Mouse (Mus musculus): ENCODE data around the gene Tbc1d14. TPM values are rescaled to one million over a fixed set of nuclear protein-coding genes. Genes with fewer than 3 reads are reported as not detected.

Gene Tbc1d14
- polyA plus RNA-seq, 1 experiment from 2014 or later = 70.1 TPM

DNA sequence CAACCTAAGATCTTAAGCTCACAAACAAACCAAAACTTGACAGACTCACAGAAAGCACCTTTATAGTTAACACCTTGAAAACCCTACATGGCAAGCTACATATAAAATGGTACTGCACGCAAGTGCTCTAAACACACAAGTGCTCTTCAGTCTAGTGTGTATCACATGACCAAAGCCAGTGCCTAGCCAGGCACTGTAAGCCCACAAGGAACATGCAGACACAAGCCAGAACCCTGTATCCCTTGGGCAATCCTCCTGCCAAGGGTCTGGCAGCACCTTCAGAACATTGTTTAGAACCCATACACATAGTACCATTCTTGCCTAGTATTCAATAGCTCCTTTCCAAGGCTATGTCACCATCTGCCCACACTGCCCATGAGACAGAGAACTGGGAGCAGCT lies 48.3 kb downstream of the Tbc1d14 start:
- Histone ChIP-seq H3K9me3 (no peaks in the 10 kb centered on the region), H3K36me3 (no peaks in the 10 kb centered on the region), H3K4me1 (replicated peaks) (no peaks in the 10 kb centered on the region), H3K4me2 (no peak overlapping the region), H3K4me3 (no peak overlapping the region), H3K27ac (no peak overlapping the region), H3K9ac (no peak overlapping the region), H3K27me3 (no peaks in the 10 kb centered on the region)
- 97% methylated on average over 1 of the region's 1 CpGs for WGBS
- no peak for ATAC-seq (ENCODE audit: low FRiP score)

DNA sequence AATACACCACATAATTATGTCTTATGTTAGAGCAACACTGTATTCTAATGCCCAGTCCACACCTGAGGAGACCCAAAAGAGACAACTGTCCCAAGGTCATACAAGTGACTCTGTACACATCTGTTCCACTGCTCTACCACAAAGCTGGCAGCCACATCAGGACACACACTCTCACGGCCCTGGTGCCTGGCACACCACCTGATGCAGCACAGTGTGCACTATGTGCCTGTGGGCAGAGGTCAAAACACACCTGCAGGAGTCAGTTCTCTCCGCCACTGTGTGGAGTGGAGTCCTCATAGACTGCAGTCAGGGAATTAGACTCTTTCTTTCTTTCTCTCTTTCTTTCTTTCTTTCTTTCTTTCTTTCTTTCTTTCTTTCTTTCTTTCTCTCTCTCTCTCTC lies 52.1 kb downstream of the Tbc1d14 start:
- Histone ChIP-seq H3K4me2 (no peak overlapping the region), H3K9me3 (no peaks in the 10 kb centered on the region), H3K27me3 (no peaks in the 10 kb centered on the region), H3K4me3 (no peak overlapping the region), H3K4me1 (replicated peaks) (no peaks in the 10 kb centered on the region), H3K27ac (no peak overlapping the region), H3K36me3 (no peaks in the 10 kb centered on the region), H3K9ac (no peak overlapping the region)
- no peak for ATAC-seq (ENCODE audit: low FRiP score)
- WGBS = 84% methylated on average over 2 of the region's 2 CpGs

- Histone ChIP-seq H3K27me3 (no peaks in the 10 kb centered on the region), H3K27ac (no peak overlapping the region), H3K4me3 (no peak overlapping the region), H3K9me3 (no peaks in the 10 kb centered on the region), H3K4me1 (replicated peaks) (no peaks in the 10 kb centered on the region), H3K36me3 (no peaks in the 10 kb centered on the region), H3K9ac (no peak overlapping the region), H3K4me2 (no peak overlapping the region)
- no peak for ATAC-seq (ENCODE audit: low FRiP score)
- WGBS = 57% methylated on average over 4 of the region's 4 CpGs
Measured at GRCm38 (mm10) chr5:36538576-36539187, 54.4 kb downstream of the Tbc1d14 start.

- 90% methylated on average over 3 of the region's 3 CpGs for WGBS
- Histone ChIP-seq H3K4me3 (no peak overlapping the region), H3K27ac (no peak overlapping the region), H3K9me3 (no peaks in the 10 kb centered on the region), H3K27me3 (no peaks in the 10 kb centered on the region), H3K4me2 (no peak overlapping the region), H3K9ac (no peak overlapping the region), H3K36me3 (no peaks in the 10 kb centered on the region), H3K4me1 (replicated peaks) (no peaks in the 10 kb centered on the region)
- no peak for ATAC-seq (ENCODE audit: low FRiP score)
Measured at GRCm38 (mm10) chr5:36536424-36536823, 56.7 kb downstream of the Tbc1d14 start.

DNA sequence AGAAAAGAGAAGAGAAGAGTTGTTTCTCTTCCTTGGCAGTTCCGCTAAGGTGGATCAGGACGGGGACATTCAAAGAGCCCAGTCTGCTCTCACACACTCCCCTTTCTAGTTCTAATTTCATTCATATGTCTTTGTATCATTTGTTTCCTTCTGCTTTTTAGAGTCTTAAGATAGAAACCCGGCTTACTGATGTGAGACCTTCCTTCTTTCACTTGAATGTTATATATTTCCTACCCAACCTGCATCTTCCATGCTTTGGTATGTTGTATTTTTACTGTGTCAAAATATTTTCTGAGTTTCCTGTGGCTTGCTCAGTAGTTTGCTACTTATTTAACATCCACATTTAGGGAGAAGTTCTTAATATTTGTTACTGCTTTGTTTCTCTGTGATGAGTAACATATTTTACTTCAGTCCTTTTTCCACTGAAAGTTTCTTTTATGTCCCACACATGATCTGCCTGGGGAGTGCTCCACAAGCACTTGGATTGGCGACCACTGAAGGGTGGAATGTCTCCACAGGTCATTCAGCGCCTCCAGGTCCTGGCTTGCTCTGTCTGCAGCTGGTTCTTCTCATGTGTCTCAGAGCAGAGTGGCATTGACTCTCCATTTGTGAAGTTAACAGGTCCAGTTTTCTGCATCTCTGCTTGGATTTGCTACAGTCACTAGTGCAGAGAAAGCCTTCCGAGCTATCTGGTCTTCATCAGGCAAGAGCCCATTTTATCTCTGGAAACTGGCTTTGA lies 57.5 kb downstream of the Tbc1d14 start:
- Histone ChIP-seq H3K4me2 (no peak overlapping the region), H3K9me3 (no peaks in the 10 kb centered on the region), H3K9ac (no peak overlapping the region), H3K36me3 (no peaks in the 10 kb centered on the region), H3K27me3 (no peaks in the 10 kb centered on the region), H3K4me3 (no peak overlapping the region), H3K4me1 (replicated peaks) (peaks cover 5% of the 10 kb centered on the region), H3K27ac (no peak overlapping the region)
- 89% methylated on average over 6 of the region's 6 CpGs for WGBS
- no peak for ATAC-seq (ENCODE audit: low FRiP score)

DNA sequence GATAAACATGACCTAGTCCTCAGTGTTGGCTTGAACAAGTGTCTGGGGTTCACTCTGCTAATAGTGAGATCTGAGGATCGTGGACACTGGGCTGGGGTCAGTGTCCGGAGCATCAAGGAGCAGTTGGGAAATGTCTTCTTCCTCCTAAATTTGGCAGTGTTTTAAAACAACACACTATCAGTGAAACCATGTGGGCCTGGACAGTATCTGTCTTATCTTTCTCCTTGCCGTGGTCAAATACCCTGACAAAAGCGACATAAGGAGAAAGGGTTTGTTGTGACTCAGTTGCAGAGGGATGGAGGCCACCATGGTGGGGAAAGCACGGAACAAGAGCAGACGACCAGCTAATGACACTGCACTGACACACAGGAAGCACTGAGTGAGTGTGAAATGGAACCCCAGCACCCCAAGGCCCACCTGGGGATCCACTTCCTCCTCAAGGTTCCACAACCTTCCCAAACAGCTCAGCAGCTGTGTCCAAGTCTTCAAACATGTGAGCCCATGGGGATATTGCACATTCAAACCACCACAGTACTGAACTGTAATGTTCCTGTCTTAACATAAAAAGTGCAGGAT lies 58.5 kb downstream of the Tbc1d14 start:
- H3K9ac ChIP-seq = no peak overlapping the region
- no peak overlapping the region for H3K27ac ChIP-seq
- 93% methylated on average over 6 of the region's 6 CpGs for WGBS
- H3K4me1 ChIP-seq (replicated peaks) = peaks cover 11% of the 10 kb centered on the region
- no peak overlapping the region for H3K4me3 ChIP-seq
- no peaks in the 10 kb centered on the region for H3K36me3 ChIP-seq
- ATAC-seq (ENCODE audit: low FRiP score) = no peak
- H3K27me3 ChIP-seq = no peaks in the 10 kb centered on the region
- H3K9me3 ChIP-seq = no peaks in the 10 kb centered on the region
- H3K4me2 ChIP-seq = no peak overlapping the region

DNA sequence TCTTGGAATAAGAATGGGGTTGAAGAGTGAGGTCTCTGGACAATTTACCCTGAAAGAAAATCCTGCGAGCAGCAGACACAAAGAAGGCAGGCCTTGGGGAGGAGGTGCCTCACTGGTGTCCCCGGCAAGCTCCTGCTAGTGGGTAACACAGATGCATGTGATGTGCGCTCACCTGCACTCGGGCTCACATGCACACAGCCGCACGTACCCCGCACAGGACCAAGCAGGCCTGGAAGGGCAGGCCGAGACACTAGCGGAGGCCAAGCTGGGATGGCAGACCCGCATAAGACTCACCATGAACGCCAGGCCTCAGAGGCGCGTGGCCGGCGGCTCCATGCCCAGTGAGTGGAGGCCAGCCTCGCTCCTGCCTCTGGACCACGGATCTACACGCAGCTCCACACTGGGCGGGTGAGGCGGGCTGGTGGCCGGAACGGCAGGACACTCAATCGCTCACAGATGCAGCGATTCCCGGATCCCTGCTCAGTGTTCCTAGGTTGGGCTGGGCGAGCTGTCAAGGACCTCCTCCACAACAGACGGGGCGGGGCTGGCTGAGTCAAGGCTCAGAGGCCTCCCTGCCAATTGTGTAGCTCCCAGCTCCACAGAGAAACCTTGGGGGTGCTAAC lies 62.8 kb downstream of the Tbc1d14 start:
- no peaks in the 10 kb centered on the region for H3K9me3 ChIP-seq
- H3K4me3 ChIP-seq = peak overlapping the region; percentile 90
- H3K36me3 ChIP-seq = no peaks in the 10 kb centered on the region
- peak overlapping the region; percentile 72 for H3K4me2 ChIP-seq
- peak overlapping the region; percentile 91 for H3K9ac ChIP-seq
- WGBS = under 1% methylated on average over 28 of the region's 28 CpGs
- no peaks in the 10 kb centered on the region for H3K27me3 ChIP-seq
- H3K4me1 ChIP-seq (replicated peaks) = peaks cover 48% of the 10 kb centered on the region
- peak overlapping the region; percentile 91 for H3K27ac ChIP-seq
- peak; percentile 98 for ATAC-seq (ENCODE audit: low FRiP score)

GRCm38 (mm10) chr5:36529698-36530097 lies 63.4 kb downstream of the Tbc1d14 start:
- Histone ChIP-seq H3K4me1 (replicated peaks) (peaks cover 48% of the 10 kb centered on the region), H3K9ac (peak overlapping the region; percentile 91), H3K4me2 (peak overlapping the region; percentile 72), H3K4me3 (peak overlapping the region; percentile 90), H3K27me3 (no peaks in the 10 kb centered on the region), H3K36me3 (peaks cover 4% of the 10 kb centered on the region), H3K9me3 (no peaks in the 10 kb centered on the region), H3K27ac (peak overlapping the region; percentile 91)
- no peak; the same call in 1 of the 2 replicates for ATAC-seq (ENCODE audit: low FRiP score)
- 13% methylated on average over 5 of the region's 5 CpGs for WGBS

DNA sequence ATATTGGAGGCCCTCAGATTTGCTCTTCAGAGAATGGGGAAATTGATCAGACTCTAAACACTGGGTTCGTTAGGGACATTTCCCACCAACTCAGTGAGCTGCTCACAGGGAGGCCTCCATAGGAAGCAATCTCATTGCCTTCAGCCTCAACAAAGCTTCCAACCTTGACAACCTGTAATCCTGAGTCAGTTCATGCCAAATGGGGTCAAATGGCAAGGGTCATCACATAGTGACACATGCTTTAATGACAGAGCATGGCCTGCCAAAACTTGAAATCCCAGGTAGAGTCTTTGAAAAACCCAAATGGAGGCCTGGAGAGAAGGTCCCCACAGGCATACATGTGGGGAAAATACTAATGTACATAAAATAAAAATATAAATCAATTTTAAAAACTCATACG lies 66.2 kb downstream of the Tbc1d14 start:
- no peak for ATAC-seq (ENCODE audit: low FRiP score)
- Histone ChIP-seq H3K4me1 (replicated peaks) (peaks cover 48% of the 10 kb centered on the region), H3K36me3 (peaks cover 29% of the 10 kb centered on the region), H3K4me3 (no peak overlapping the region), H3K9ac (no peak overlapping the region), H3K27me3 (no peaks in the 10 kb centered on the region), H3K4me2 (no peak overlapping the region), H3K27ac (no peak overlapping the region), H3K9me3 (no peaks in the 10 kb centered on the region)
- WGBS = 95% methylated on average over 2 of the region's 2 CpGs

DNA sequence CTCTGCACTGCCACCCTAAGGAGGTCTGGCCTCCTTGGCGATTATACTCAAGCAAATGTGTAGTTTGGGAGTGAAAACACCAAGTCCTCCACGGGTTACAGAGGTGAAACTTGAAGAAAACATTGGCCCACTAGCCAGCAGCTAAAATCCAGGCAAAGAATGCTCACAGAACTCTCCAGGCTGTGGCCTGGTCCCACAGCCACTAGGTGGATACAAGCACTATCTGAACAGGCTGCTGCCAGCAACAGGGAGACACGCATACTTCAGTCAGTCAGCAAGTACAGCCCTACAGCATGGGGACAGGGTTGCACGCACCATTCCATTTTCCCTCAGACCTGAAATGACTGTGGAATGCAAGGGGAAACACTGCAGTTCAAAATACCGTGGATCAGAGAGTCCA lies 66.8 kb downstream of the Tbc1d14 start:
- H3K9ac ChIP-seq = no peak overlapping the region
- H3K4me2 ChIP-seq = no peak overlapping the region
- H3K27me3 ChIP-seq = no peaks in the 10 kb centered on the region
- WGBS = 87% methylated on average over 5 of the region's 5 CpGs
- H3K9me3 ChIP-seq = no peaks in the 10 kb centered on the region
- no peak overlapping the region for H3K4me3 ChIP-seq
- peaks cover 35% of the 10 kb centered on the region for H3K36me3 ChIP-seq
- no peak for ATAC-seq (ENCODE audit: low FRiP score)
- peaks cover 48% of the 10 kb centered on the region for H3K4me1 ChIP-seq (replicated peaks)
- no peak overlapping the region for H3K27ac ChIP-seq

DNA sequence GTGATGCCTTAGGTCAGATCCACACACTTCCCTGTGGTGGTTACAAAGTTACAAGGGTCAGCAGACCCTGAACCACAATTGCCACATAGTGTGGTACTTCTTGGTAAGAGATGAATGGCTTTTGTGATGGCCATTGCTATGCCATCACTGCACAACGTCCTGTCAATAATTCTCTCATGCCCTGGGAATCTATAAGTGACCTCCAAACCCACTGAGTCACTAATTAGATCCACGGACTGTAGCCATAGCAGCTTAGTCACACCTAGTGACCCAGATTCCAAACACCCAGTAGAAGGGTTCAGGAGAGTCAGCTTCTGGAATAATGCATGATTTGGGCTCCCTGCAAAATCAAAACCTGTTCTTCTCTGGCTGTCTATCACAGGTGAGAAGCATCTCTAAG lies 67.9 kb downstream of the Tbc1d14 start:
- peaks cover 41% of the 10 kb centered on the region for H3K4me1 ChIP-seq (replicated peaks)
- no peaks in the 10 kb centered on the region for H3K27me3 ChIP-seq
- WGBS = 71% methylated on average over 2 of the region's 2 CpGs
- peaks cover 46% of the 10 kb centered on the region for H3K36me3 ChIP-seq
- H3K27ac ChIP-seq = no peak overlapping the region
- no peak for ATAC-seq (ENCODE audit: low FRiP score)
- no peaks in the 10 kb centered on the region for H3K9me3 ChIP-seq
- H3K4me2 ChIP-seq = no peak overlapping the region
- H3K4me3 ChIP-seq = no peak overlapping the region
- H3K9ac ChIP-seq = no peak overlapping the region

GRCm38 (mm10) chr5:36523219-36523703 lies 69.8 kb downstream of the Tbc1d14 start:
- 89% methylated on average over 5 of the region's 5 CpGs for WGBS
- peaks cover 25% of the 10 kb centered on the region for H3K4me1 ChIP-seq (replicated peaks)
- ATAC-seq (ENCODE audit: low FRiP score) = no peak
- no peak overlapping the region for H3K4me2 ChIP-seq
- H3K27ac ChIP-seq = no peak overlapping the region
- no peak overlapping the region for H3K4me3 ChIP-seq
- H3K9me3 ChIP-seq = no peaks in the 10 kb centered on the region
- H3K36me3 ChIP-seq = peaks cover 66% of the 10 kb centered on the region
- H3K27me3 ChIP-seq = no peaks in the 10 kb centered on the region
- H3K9ac ChIP-seq = no peak overlapping the region
